Mouse (Mus musculus) bone marrow macrophage, adult 2 months (primary cell): ENCODE data around the gene Gm7030. TPM values are rescaled to one million over a fixed set of nuclear protein-coding genes. Genes with fewer than 3 reads are reported as not detected.
"Not testable (repeated sequence)": the region's sequence is repeated elsewhere in the genome, so short reads cannot be mapped to it uniquely, and the experiment has no call there.

Experiments
- H3K27ac ChIP-seq: 2 replicates; pipeline ENCODE4 v1.5.1; 2012; ENCODE audit warnings: low read depth, low read length; ENCODE audit not compliant: insufficient read depth
- H3K4me1 ChIP-seq: 2 replicates; pipeline ENCODE4 v1.6.1; 2012; ENCODE audit warnings: low read length; ENCODE audit not compliant: control insufficient read depth, insufficient read depth
- H3K4me3 ChIP-seq: 2 replicates; pipeline ENCODE4 v1.5.1; 2012; ENCODE audit warnings: mild to moderate bottlenecking, low read length, moderate library complexity; ENCODE audit not compliant: insufficient read depth
- CTCF ChIP-seq: IDR thresholded peaks from 2 replicates; pipeline ENCODE4 v1.5.1; 2012; ENCODE audit warnings: low read depth, mild to moderate bottlenecking, low read length, moderate library complexity
- POLR2A ChIP-seq: IDR thresholded peaks from 2 replicates; pipeline ENCODE4 v1.6.1; 2012; ENCODE audit warnings: mild to moderate bottlenecking, low read depth, low read length, borderline replicate concordance
- polyA plus RNA-seq: library from polyadenylated mRNA; stranded (reverse); fragments of >200 nt; gene quantifications from 2 replicates; pipeline ENCODE4 v1.2.4, GENCODE M21; 2012; ENCODE audit not compliant: missing spikeins, insufficient read depth, insufficient read length

Gm7030 gene
- polyA plus RNA-seq, result not detected in 2 replicates

- not testable (repeated sequence) for H3K4me3 ChIP-seq, H3K4me1 ChIP-seq, H3K27ac ChIP-seq
Observed at GRCm38 (mm10) chr17:36128968-36129817, at the start of gene Gm7030. TSS of gene Gm7030 (minus strand) at chr17:36129425.

GRCm38 (mm10) chr17:36178938-36179337 is 49.7 kb upstream of the Gm7030 start:
- H3K27ac ChIP-seq, H3K4me3 ChIP-seq, H3K4me1 ChIP-seq: not testable (repeated sequence)

GRCm38 (mm10) chr17:36176132-36176531 is 46.9 kb upstream of the Gm7030 start:
- H3K27ac ChIP-seq, H3K4me1 ChIP-seq: not testable (repeated sequence)

GRCm38 (mm10) chr17:36170287-36170814 is 41.1 kb upstream of the Gm7030 start:
- H3K4me1 ChIP-seq, result no peaks in the 10 kb centered on the region
- TF ChIP-seq CTCF, result no peak
- TF ChIP-seq POLR2A, result no peak
- no peak overlapping the region for H3K27ac ChIP-seq
- H3K4me3 ChIP-seq, result no peak overlapping the region

More at GRCm38 (mm10) chr17:36176132-36176531, 46.9 kb upstream of the Gm7030 start:
- H3K4me3 ChIP-seq, result not testable (repeated sequence)

GRCm38 (mm10) chr17:36169753-36170152 is 40.5 kb upstream of the Gm7030 start:
- TF ChIP-seq CTCF, result no peak
- no peak for TF ChIP-seq POLR2A
- H3K4me1 ChIP-seq, result no peaks in the 10 kb centered on the region
- no peak overlapping the region for H3K4me3 ChIP-seq
- H3K27ac ChIP-seq, result no peak overlapping the region

- not testable (repeated sequence) for H3K27ac ChIP-seq, H3K4me1 ChIP-seq, H3K4me3 ChIP-seq
Observed at GRCm38 (mm10) chr17:36169094-36169493, 39.9 kb upstream of the Gm7030 start.

- no peak within 1 kb of the TSS for H3K27ac ChIP-seq
Observed at GRCm38 (mm10) chr17:36168039-36168652, 38.9 kb upstream of the Gm7030 start, which contains the start of gene Gm8909. TSS of gene Gm8909 (minus strand) at chr17:36168537.

GRCm38 (mm10) chr17:36167306-36168038 is 38.2 kb upstream of the Gm7030 start:
- TF ChIP-seq POLR2A, result no peak
- TF ChIP-seq CTCF, result no peak
- H3K4me1 ChIP-seq, result no peaks in the 10 kb centered on the region
- peak overlapping the region; percentile 57 for H3K4me3 ChIP-seq
- no peak overlapping the region for H3K27ac ChIP-seq

More at GRCm38 (mm10) chr17:36168039-36168652, 38.9 kb upstream of the Gm7030 start, which contains the start of gene Gm8909:
- H3K4me3 ChIP-seq, result peak within 1 kb of the TSS; percentile 57
- no peak for TF ChIP-seq CTCF
- no peak for TF ChIP-seq POLR2A
- no peaks in the 10 kb centered on the region for H3K4me1 ChIP-seq

- not testable (repeated sequence) for H3K4me3 ChIP-seq, H3K4me1 ChIP-seq, H3K27ac ChIP-seq
Observed at GRCm38 (mm10) chr17:36166901-36167300, 37.7 kb upstream of the Gm7030 start.

- no peaks in the 10 kb centered on the region for H3K4me1 ChIP-seq
- TF ChIP-seq POLR2A, result no peak
- no peak for TF ChIP-seq CTCF
- no peak overlapping the region; the same call in 1 of the 2 replicates for H3K4me3 ChIP-seq
- no peak overlapping the region for H3K27ac ChIP-seq
Observed at GRCm38 (mm10) chr17:36161129-36162051, 32.2 kb upstream of the Gm7030 start.

- H3K4me3 ChIP-seq, H3K27ac ChIP-seq, H3K4me1 ChIP-seq: not testable (repeated sequence)
Observed at GRCm38 (mm10) chr17:36158264-36158663, 29.0 kb upstream of the Gm7030 start.

- H3K4me3 ChIP-seq, result peak overlapping the region; percentile 13; the same call in 1 of the 2 replicates
- not testable (repeated sequence) for H3K4me1 ChIP-seq, H3K27ac ChIP-seq
Observed at GRCm38 (mm10) chr17:36157782-36158181, 28.6 kb upstream of the Gm7030 start.
